Mouse (Mus musculus) monocyte, adult 5-6 weeks (primary cell): Measurements from ENCODE around the gene Rbm15. TPM values are rescaled to one million over a fixed set of nuclear protein-coding genes. Genes with fewer than 3 reads are reported as not detected.
A peak's percentile ranks its signal among the peaks of the same experiment; 100 is the strongest.

Experiments
- ATAC-seq: fragments of 153-309, 156-312 bp; replicated peaks from 2 replicates; pipeline ENCODE4 v1.8.0; 2017; ENCODE audit warnings: mild to moderate bottlenecking; ENCODE audit not compliant: low TSS enrichment, insufficient number of reproducible peaks, severe bottlenecking, poor library complexity, low FRiP score
- total RNA-seq: library from RNA; stranded (forward); fragments of 200-1000, 200-491, 200-594 nt; gene quantifications from 3 replicates; pipeline ENCODE4 v1.2.3, GENCODE M21; 2017

Gene Rbm15
- total RNA-seq: 22.2 to 45.8 TPM (median 22.5 TPM) in 3 replicates

DNA sequence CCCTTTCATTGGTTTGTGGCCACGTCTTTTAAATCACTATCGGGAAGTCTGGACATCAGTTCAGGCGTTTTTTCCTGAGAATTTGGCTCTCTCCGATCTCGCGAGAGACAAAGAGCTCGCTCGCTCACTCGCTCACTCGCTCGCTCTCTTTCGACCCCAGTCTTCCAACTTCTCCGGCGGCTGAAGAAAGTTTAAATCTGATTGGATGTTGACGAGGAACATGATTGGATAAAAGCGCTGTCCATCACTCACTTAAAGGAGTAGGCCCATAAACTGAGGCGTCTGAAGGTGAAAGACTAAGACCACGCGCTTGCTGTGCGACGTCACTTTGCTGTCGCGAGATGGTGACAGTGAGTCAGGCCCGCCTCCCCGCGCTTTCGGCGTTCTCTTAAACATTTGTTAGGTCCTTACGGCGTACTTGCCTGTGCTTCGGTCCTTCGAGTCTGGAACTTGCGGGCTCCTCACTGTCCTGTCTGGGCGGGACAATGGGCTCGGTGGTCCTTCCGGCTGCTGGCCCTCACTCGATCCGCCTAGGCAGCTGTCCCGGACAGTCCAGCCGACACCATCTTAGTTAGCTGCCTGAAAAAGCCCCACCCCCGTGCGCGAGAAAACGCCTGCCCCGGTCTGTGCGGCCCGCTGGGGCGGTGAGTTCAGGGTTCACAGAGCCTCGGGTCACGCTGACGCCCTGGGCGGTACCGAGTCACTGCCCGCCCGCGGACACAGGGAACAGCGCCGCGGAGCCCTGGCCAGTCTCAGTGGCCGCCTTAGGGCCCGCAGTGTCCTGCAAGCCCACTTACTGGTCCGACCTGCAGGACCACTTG, at the start of gene Rbm15:
Rbm15 (minus strand) TSS at position 293 of the 821 bp plus-strand sequence.
- ATAC-seq: peak; percentile 79

DNA sequence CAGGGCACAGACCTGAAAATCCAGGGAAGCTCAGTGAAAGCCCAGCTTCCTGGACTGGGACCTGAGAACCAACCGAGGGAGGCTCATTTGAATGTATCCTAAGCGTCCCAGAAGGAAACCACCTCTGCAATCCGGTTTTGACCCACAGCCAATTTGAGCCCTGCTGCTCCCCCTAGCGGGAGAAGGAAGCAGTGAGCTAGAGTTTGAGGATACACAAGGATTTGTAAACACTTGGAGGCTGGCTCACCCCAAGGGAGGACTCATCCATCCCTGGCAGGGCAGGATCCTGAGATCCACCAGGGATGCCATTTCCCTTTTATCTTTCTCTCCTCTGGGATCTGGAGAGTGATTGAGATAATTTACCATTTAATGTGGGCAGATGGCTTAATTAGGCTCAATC, 45.9 kb upstream of the Rbm15 start:
- ATAC-seq: peak; percentile 56; the same call in 1 of the 2 replicates

DNA sequence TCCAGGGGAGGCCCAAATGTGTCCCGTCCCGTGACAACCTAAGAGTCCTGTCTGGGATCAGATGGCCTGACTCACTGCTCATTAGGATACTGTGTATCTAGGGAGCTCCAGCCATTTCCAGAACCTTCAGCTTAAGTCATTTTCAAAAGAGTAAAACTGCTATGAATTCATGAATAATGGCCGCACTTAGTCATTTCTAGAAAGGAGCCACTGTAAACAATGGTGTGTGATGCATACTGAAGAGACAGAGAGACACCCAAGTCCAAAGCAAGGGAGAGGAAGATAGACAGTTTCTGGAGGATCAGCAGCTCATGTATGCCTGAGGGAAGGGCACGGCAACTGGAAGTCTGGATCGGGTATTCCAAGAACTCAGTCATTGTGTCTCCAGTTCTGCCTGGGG, 45.2 kb upstream of the Rbm15 start:
- ATAC-seq: no peak

DNA sequence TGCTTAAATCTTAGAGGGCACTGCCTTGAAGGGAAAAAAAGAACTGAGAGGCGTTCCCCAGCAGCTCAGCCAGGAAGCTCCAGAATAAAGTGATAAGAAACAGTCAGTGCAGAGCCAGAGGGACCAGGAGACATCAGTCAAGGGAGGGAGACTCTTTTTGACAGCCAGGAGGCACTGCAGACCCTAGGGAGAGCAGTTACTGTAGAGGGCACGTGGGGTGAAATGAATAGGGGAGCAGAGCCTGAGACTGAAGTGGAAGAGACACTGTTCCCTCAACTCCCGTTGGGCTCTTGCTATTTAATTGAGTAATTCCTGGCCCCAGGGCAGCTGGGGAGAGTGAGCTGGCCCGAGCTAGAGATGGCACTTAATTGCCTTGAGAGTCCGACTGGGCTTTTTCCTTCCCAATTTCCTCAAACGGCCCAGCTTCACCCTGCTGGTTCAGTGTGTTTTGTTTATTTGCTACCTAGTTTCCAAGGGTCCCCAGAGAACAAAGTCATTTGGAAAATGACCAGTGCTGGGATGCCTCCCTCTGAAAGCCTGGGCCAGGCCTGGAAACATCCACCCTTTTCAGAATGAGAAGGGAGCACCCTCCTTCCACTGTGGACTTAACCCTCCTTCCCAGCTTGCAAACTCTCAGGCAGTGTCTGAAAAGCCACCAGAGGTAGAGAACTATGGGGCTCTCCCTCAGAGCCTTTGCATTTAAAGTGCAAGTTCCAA, 41.6 kb upstream of the Rbm15 start:
- ATAC-seq: no peak

DNA sequence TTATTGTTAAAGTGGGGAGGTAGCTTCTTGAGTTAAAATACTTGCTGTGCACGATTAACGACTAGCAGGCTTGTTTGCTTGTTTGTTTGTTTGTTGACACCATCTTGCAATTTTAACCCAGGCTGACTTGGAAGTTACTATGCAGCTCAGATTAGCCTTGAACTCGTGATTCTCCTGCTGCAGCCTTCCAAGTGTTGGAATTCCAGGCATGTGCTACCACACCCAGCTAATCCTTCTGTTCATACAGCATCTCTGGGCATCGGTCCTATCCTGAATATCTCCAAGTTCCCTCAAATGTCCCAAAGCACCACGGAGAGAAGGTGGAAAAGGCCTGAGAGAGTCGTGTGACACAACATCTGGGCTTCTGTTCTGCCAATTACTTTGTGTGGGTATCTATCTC, 35.7 kb upstream of the Rbm15 start:
- ATAC-seq: no peak

DNA sequence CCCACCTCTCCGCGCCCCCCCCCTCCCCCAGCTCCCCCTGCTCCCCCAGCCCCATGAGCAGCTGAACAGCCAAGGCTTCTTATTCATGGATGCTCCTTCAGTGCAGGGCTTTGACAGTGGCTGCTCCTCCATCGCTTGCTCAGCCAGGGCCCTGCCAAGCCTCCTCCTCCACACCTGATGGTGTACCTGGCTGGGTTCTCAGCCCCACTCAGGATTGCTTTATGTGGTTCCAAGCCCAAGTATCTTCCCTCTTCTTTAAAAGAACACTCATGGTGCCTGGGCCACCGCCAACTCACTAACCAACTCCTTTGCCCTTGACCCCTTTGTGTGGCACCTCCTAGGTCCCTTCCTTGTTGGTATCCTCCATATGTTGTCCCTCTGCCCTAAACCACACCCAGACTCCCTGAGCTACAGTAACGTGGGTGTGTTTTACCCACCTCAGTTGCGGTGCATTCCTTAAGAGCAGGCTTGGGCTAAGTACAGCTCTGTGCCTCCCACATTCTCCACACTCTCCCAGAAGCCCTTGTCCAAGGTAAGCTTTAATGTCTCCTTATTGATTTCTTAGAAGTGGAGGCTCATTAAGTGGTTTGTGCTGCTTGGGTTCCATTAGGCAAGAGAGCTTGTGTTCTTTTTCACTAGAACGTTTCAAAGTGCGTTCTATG, 34.6 kb upstream of the Rbm15 start:
- no peak for ATAC-seq

DNA sequence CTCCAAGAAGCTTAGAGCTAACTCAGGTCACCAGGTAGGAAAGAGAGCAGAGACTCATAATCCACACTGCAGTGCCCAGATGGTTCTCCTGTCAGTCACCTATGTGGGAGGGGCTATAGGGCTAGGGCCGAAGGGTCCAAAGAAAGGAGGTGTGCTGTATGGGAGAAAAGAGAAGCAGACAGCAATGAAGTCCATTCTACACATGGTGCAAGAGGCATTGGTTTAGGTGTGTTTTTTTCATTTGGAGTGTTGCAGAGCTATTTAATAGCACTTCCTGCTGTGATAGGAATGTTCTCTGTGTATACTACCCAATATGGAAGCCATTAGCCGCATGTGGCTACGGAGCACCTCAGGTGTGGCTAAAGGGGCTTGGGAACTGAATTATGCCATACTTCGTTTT, 31.9 kb upstream of the Rbm15 start:
- 0 out of 2 replicates have a peak, but pooled peaks have one; percentile 11 for ATAC-seq

DNA sequence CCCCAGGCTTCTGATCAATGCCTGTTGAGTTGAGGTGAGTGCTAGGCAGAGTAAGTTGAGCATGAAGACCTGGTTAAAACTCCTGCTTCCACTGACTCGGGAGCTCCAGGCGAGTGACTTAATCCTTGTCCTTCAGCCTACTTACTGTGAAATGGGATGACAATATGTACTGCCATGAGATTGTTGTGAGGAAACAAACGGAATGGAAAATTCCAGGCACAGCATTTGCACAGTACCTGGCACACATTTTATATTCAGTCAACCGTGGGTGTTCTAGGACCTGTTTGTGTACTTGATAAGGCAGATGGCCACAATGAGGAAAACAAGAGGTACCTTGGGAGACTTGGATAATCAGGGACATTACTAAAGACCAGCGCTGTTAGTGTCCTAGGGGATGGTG, 29.9 kb upstream of the Rbm15 start:
- no peak for ATAC-seq

DNA sequence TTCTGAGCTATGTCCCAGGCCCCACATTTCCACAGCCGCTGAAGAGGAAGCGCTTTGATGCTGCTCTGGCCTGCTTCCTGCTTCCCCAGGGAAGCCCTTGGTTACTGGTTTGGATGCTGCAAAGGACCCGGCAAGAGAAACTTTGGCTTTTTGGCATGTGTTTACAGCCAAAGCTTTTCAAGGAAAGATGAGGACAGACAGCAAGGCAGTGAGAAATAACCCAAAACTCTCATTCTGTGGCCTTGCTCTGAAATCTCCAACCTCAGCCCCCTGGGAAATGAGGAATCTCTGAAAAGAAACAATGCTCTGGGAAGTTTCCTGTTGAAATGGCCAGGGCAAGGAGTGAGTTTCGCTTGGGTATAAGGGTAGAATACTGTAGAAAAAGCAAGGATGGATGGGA, 26.9 kb upstream of the Rbm15 start:
- ATAC-seq: no peak

DNA sequence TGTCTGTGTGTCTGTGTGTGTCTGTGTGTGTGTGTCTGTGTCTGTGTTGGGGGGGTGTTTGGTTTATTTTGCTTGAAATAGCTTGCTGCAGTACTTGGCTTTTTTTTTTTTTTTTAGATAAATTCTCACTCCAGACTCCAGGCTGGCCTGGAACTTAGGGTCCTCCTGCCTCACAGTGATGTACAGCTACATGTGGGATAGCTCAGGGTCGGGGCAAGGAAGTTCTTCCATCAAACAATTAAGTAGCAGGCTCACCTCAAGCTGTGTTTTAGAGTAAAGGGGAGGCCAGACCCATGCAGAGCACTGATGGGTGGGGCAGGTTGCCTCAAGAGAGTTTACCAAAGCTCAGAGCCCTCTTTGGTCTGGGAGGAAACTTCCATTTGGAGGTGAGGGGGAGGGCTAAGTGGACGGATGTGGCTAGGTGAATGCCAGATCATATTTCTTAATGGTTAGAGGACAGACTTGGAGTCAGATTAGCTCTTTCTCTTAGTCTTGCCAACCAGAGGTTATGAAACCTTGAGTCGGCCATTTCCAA, 24.3 kb upstream of the Rbm15 start:
- no peak for ATAC-seq

DNA sequence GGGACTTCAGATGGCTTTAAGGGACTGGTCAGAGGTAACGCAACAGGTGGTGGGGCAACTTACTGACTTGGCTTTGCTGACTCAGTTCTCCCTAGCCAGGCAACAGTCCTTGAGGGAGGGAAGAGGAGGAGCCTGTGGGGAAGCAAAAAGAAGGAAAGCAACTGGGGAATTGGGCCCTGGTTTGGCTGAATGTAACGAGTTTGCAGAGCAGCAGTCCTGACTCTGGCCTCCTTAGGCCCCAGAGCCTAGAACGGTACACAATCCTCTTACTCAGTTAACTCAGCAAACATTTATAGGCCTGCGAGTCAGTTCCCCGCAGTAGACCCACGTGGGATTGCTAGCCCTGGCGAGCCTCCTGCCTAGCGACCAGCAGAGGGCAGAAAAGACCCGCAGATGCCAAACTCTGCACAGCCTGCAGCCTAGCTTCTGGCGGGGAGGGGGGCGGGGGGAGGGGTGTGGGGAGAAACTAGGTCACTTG, 23.5 kb upstream of the Rbm15 start:
- peak; percentile 87 for ATAC-seq

DNA sequence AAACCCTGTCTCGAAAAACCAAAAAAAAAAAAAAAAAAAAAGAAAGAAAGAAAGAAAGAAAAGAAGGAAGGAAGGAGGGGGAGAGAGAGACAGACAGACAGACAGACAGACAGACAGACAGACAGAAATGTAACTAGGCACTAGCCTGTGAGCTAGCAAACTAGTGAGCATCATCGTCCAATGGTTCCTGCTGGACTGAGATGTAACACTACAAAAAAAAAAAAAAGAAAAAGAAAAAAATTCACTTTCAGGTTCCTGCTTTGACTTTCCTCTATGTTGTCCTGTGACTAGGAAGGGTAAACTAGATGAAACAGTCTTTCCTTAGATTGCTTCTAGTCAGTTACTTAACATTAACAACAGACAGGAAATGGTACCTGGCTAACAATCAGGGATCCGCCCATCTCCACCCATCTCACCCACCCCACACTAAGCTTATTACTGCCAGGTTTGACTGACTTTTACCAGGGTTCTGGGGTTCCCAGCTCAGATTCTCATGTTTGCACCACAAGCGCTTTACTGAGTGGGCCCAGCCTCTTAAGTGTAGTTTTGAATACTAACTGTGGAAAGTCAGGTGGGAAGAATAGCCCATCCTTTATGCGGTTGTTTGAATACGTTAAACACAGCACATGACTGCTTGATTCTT, 22.3 kb upstream of the Rbm15 start:
- ATAC-seq: no peak

DNA sequence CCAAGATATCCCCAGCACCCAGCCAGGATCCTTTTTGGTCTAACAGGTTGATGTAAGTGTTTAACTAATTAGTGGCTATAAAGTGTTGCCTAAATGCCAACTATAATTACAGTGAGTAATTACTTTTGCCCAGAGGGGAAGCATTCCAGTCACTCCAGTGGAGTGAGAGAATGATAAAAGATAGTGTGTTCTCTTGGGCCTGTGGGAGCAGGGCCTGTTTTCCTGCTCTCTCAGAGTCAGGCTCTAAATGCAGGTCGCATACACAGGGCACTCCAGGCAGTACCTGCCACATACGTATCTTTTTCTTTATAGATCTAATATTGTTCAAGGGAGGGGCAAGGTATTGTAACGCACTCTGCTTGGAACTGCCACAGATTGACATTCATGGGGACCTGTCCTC, 18.2 kb upstream of the Rbm15 start:
- no peak for ATAC-seq

DNA sequence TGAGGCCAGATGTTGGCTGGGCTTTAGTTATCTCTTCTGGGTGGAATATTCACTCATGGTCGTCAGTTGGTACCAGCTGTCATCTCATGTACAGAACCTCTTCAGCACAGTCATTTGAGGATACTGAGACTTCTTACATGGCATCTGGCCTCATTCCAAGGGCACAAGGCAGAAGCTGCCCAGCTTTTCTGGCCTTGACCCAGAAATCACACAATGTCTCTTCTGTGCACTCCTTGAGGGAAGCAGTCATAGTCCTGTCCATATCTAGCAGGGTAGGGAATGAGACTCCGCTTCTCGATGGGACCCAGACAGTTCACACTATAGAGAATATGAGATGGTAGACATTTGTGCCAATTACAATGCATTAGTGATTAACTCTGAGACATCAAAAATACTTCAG, 15.5 kb upstream of the Rbm15 start:
- ATAC-seq: no peak

DNA sequence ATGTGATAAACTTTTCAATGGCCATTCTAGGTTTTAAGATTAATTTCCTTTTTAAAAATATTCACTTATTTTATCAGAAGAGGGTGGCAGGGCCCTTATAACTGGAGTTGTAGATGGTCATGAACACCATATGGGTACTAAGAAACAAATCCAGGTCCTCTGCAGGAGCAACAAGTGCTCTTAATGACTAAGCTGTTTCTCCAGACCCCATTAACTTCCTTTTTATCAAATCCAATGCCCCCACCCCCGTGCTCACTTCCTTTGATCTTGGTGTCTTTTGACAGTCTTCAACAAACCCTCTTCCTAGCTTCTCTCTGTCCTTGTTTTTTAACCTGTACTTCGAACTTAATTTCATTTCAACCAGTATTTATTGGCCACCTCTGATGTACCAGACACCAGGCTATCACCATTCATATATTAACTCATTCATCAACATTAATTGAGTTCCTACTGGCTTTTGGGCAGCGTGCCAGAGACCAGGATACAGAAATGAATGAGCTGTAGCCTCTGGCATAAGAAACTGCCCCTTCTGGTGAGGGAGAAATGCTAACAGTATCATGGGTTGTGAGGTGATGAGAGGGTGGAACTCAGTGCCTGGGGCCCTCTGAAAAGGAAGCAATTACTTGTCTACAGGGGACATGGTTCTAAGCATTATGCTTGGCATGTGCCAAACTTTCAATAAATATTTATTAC, 11.7 kb upstream of the Rbm15 start:
- no peak for ATAC-seq

DNA sequence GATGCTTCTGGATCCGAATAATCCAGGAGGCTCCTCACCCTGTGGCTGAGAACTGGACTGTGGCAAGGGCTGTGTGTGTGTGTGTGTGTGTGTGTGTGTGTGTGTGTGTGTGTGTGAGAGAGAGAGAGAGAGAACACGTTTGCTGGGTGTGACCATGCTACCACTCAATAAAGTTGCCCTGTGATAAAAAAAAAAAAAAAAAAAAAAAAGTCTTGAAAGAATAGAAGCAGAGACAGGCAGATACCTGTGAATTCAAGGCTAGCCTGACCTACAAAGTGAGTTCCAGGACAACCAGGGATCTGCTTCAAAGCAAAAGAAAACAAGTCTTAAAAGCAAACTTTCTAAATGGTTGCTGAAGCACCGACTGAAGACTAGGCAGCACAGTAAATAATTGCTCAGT, 10.5 kb upstream of the Rbm15 start:
- no peak for ATAC-seq

DNA sequence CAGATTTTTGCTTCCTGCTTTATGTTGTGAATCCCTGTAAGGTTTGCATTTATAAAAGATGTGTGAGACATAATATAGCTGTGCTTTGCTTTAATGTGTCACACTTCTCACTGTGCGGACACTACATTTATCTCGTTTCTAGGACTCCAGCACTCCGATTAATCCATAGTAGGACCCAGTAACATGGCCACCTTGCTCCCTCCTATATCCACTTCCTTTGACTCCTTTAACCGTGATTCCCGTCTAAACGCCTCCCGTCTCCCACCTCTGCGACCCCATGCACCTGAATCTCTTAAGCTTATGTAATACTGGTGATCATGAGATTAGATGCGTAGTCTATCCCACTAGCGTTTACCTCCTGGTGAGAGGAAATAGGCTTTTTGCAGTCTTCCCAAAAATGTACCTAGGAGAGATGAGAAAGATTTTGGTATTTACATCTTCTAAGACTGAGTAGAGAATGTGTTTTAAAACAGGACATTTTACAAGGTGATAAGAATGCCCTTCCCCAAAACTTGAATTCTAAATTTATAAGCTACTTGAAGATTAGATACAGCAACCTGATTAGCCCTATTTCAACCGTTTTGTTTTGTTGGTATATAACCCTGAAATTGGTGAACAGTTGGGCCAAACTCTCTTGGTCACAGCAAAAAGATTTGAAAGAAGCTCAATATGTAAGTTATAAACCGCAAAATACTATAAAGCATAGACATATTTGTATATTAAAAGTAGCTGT, 895 bp upstream of the Rbm15 start:
- ATAC-seq: no peak

DNA sequence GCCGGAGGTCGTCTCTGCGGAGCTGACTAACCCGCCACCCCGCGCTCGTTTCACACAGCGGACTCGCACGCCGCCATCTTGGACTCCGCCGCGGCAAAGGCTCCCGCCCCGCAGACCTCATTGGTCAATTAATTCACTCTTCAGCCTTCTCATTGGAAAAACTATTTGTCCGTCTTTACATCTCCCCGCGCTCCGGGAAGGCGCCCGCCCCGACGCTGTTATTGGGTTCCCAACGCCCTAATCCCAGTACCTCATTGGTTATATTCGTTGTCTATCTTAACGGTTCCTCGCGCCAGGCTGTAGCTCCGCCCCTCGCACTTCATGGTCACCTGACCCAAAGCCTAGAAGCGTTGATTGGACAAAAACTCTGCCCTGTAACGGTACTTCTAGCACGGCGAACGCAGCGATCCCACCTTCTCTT, 503 bp downstream of the Rbm15 start:
- peak; percentile 88 for ATAC-seq
